Mouse (Mus musculus): ENCODE measurements at regions not wholly inside any gene's neighbourhood (a gene's known extent, or its start where the extent isn't known, plus 50 kb on each side); places are given as distances from the start of the nearest gene placed in this dataset.

GRCm38 (mm10) chr3:37916281-37916680 lies 192.0 kb upstream of the Gm5148 start:
- TF ChIP-seq CTCF (IDR thresholded peaks at IDR 0.05; ENCODE audit: extremely low read depth, insufficient read length, insufficient replicate concordance, low read depth, low read length) = no peak
- TF ChIP-seq POLR2A (IDR thresholded peaks at IDR 0.05; ENCODE audit: low read depth, low read length) = no peak
